Mouse (Mus musculus) G1E (cell line): ENCODE results near the gene Asic2.

Experiments
- CTCF ChIP-seq: IDR thresholded peaks from 2 replicates; pipeline ENCODE4 v1.5.1; 2012; ENCODE audit warnings: low read depth, low read length, inconsistent platforms, mixed read lengths
- GATA1 ChIP-seq: IDR thresholded peaks from 2 replicates; pipeline ENCODE4 v1.6.1; 2012; ENCODE audit warnings: borderline replicate concordance, low read length, inconsistent platforms, mixed read lengths
- POLR2AphosphoS5 ChIP-seq: IDR thresholded peaks from 2 replicates; pipeline ENCODE4 v1.6.1; 2012; ENCODE audit warnings: low read depth, low read length, inconsistent platforms; ENCODE audit not compliant: insufficient replicate concordance

- no peak for TF ChIP-seq CTCF
- no peak for TF ChIP-seq POLR2AphosphoS5
- TF ChIP-seq GATA1 = no peak
These were observed 852.6 kb downstream of the Asic2 start for GRCm38 (mm10) chr11:81115666-81116065.
